Comparison of ENCODE assay signal across 18 mouse cellular contexts in genomic region chr13:63199588-63199987, GRCm38 (mm10).
DNase-seq lines count a peak whose midpoint lies in the region; ATAC-seq lines count a peak whose summit lies in the region.
"Had no signal": no experiment of that assay in that cellular context is flagged by ENCODE, and none has a peak within 500 bp of the region (broad histone marks: within the 10 kb centered on the region; RNA-seq: fewer than 3 reads in every experiment).

No protein-coding gene starts in this region.

- ATAC-seq in cerebellum, adult (ENCODE audit: insufficient number of reproducible peaks, low FRiP score, low TSS enrichment) = 0 out of 2 replicates have a peak, but pooled peaks have one; percentile 31
- ATAC-seq: CD4-positive, CD25-positive, alpha-beta regulatory T cell, adult 4 months; forebrain, embryonic 13.5 days; forebrain, embryonic 16.5 days had no signal

- DNase-seq in adrenal gland, postnatal 10 days = peak; percentile 15
- DNase-seq in adrenal gland, postnatal 25 days = no peak
- no peak for DNase-seq in cerebellum, adult 11-12 months
- DNase-seq in left cerebral cortex, postnatal 4 days = peak; percentile 19
- DNase-seq in left cerebral cortex, postnatal 14 days (ENCODE audit: low spot score in 2 of 2) = no peak
- DNase-seq in 416B (ENCODE audit: low read depth) = peak; percentile 23
- DNase-seq in gastrocnemius, adult 18-20 months (ENCODE audit: low spot score) = no peak
- DNase-seq: cerebellum, adult 11 months; cerebellum, adult 8-10 months; gastrocnemius, adult 2 months; gastrocnemius, postnatal 14 days; heart, adult 11 months; kidney, adult 11 months; kidney, adult 8-10 months had no signal

- intact Hi-C loops in left cerebral cortex, postnatal 4 days (cut with DNase I) = no loop called here
- intact Hi-C loops in left cerebral cortex, postnatal 14 days (cut with DNase I) = no loop called here

Comparison
In these comparisons a context has a peak if more than half of its experiments do, and no peak if none do; other contexts are left out.
1. DNase-seq: peak in adrenal gland, postnatal 10 days (single experiment), left cerebral cortex, postnatal 4 days (single experiment) and 416B (single experiment); none in adrenal gland, postnatal 25 days (single experiment), cerebellum, adult 11-12 months (single experiment), left cerebral cortex, postnatal 14 days (0 of 2) and gastrocnemius, adult 18-20 months (single experiment).